Mouse (Mus musculus) forebrain, postnatal 0 days (tissue): ENCODE data around the gene Defa33. TPM values are rescaled to one million over a fixed set of nuclear protein-coding genes. Genes with fewer than 3 reads are reported as not detected.
"Not testable (repeated sequence)": the region's sequence is repeated elsewhere in the genome, so short reads cannot be mapped to it uniquely, and the experiment has no call there.

ENCODE experiments used
- ATAC-seq: fragments of 200-750 bp; cut with Nextera tagmentation; 2 replicates; pipeline ENCODE4 v1.8.0; 2017; ENCODE audit warnings: mild to moderate bottlenecking, moderate library complexity
- DNase-seq: peaks from one replicate; pipeline ENCODE4 v3.0.0-alpha.2; 2015
- H3K27ac ChIP-seq: fragments of 300-500 bp; sonication (generic); 2 replicates; pipeline ENCODE4 v1.5.1; 2014; ENCODE audit warnings: low read depth, mild to moderate bottlenecking, antibody characterized with exemption, low read length, moderate library complexity, mixed read lengths
- H3K27me3 ChIP-seq: fragments of 300-500 bp; sonication (generic); 2 replicates; pipeline ENCODE4 v1.6.1; 2014; ENCODE audit warnings: mild to moderate bottlenecking, low read length, mixed read lengths; ENCODE audit not compliant: insufficient read depth
- H3K36me3 ChIP-seq: fragments of 300-500 bp; sonication (generic); 2 replicates; pipeline ENCODE4 v1.6.1; 2014; ENCODE audit warnings: mild to moderate bottlenecking, moderate library complexity; ENCODE audit not compliant: insufficient read depth
- H3K4me1 ChIP-seq: fragments of 300-500 bp; sonication (generic); 2 replicates; pipeline ENCODE4 v1.6.1; 2014; ENCODE audit warnings: antibody characterized with exemption; ENCODE audit not compliant: insufficient read depth
- H3K4me2 ChIP-seq: fragments of 300-500 bp; sonication (generic); 2 replicates; pipeline ENCODE4 v1.6.1; 2014; ENCODE audit warnings: low read depth, mild to moderate bottlenecking, moderate library complexity
- H3K4me3 ChIP-seq: fragments of 300-500 bp; sonication (generic); 2 replicates; pipeline ENCODE4 v1.5.1; 2014; ENCODE audit warnings: low read depth, low read length, mixed read lengths
- H3K9ac ChIP-seq: fragments of 300-500 bp; sonication (generic); 2 replicates; pipeline ENCODE4 v1.6.1; 2014; ENCODE audit warnings: mild to moderate bottlenecking
- H3K9me3 ChIP-seq: fragments of 300-500 bp; sonication (generic); 2 replicates; pipeline ENCODE4 v1.6.1; 2016; ENCODE audit warnings: low read length
- WGBS: fragments of 180-500 bp; shearing (Covaris S2); extraction: QIAGEN DNeasy Blood & Tissue Kit; methylation state at CpG from one replicate; pipeline ENCODE4 v1.1.7; 2014; 5-methylcytosine and 5-hydroxymethylcytosine counted together
- polyA plus RNA-seq: library from polyadenylated mRNA; unstranded; fragments of >200 nt; fragmentation: Nextera tagmentation; extraction: Ambion mirVana; gene quantifications from 2 replicates; pipeline ENCODE4 v1.2.1, GENCODE M21; 2015
- total RNA-seq: library from RNA; depleted of rRNA; stranded (reverse); fragments of >200 nt; gene quantifications from 2 replicates; pipeline ENCODE4 v1.2.3, GENCODE M21; 2014; rRNA removed

The Defa33 gene
- not detected in 2 replicates for total RNA-seq
- not detected in 2 replicates for polyA plus RNA-seq

DNA sequence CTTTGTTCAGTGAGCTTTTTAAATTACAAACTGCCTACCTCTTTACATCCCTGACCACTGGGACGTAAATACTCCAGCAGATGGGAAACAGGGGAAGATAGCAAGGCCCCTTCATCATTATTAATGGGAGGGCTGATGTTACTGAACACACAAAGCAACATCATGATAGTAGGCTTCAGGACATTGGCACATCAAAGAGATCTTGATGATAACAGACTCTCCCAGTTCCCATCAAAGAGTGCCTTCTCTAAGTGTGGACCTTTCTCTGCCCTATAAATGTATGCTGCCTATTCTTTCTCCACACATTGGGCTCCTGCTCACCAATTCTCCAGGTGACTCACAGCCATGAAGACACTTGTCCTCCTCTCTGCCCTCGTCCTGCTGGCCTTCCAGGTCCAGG lies at the start of gene Defa33:
TSS of gene Defa33 (plus strand) at position 301 of the 400 bp plus-strand sequence.
- not testable (repeated sequence) for H3K4me1 ChIP-seq, H3K27ac ChIP-seq, H3K4me2 ChIP-seq, H3K4me3 ChIP-seq, DNase-seq, H3K9ac ChIP-seq, H3K36me3 ChIP-seq, ATAC-seq, H3K27me3 ChIP-seq, H3K9me3 ChIP-seq
- WGBS: no CpG with 5 or more reads among the region's 2 CpGs

DNA sequence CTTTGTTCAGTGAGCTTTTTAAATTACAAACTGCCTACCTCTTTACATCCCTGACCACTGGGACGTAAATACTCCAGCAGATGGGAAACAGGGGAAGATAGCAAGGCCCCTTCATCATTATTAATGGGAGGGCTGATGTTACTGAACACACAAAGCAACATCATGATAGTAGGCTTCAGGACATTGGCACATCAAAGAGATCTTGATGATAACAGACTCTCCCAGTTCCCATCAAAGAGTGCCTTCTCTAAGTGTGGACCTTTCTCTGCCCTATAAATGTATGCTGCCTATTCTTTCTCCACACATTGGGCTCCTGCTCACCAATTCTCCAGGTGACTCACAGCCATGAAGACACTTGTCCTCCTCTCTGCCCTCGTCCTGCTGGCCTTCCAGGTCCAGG lies 13.4 kb upstream of the Defa33 start, which contains the start of gene Defa2:
TSS of gene Defa2 (plus strand) at position 301 of the 400 bp plus-strand sequence.
- H3K4me2 ChIP-seq, DNase-seq, H3K9ac ChIP-seq, H3K4me1 ChIP-seq, H3K4me3 ChIP-seq, H3K27ac ChIP-seq, H3K27me3 ChIP-seq, H3K9me3 ChIP-seq, H3K36me3 ChIP-seq, ATAC-seq: not testable (repeated sequence)
- WGBS: no CpG with 5 or more reads among the region's 2 CpGs

DNA sequence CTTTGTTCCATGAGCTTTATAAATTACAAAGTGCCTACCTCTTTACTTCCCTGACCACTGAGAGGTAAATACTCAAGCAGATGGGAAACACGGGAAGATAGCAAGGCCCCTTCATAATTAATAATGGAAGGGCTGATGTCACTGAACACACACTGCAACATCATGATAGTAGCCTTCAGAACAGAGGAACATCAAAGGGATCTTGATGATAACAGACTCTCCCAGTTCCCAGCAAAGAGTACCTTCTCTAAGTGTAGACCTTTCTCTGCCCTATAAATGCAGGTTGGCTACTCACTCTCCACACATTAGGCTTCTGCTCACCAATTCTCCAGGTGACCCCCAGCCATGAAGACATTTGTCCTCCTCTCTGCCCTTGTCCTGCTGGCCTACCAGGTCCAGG lies 35.5 kb downstream of the Defa33 start, which contains the start of gene Defa36:
TSS of gene Defa36 (plus strand) at position 301 of the 400 bp plus-strand sequence.
- H3K4me1 ChIP-seq, ATAC-seq: not testable (repeated sequence)
- WGBS: no CpG with 5 or more reads among the region's 1 CpGs

More for the DNA sequence above, 35.5 kb downstream of the Defa33 start, which contains the start of gene Defa36:
- H3K4me3 ChIP-seq, H3K27me3 ChIP-seq, DNase-seq, H3K9ac ChIP-seq, H3K36me3 ChIP-seq, H3K4me2 ChIP-seq, H3K27ac ChIP-seq, H3K9me3 ChIP-seq: not testable (repeated sequence)

Other genes with a start within 250 kb of the Defa33 start
- not detected in 2 replicates for gene Defa22, start 229.5 kb upstream of the Defa33 start, total RNA-seq
- gene Defa22, start 229.5 kb upstream of the Defa33 start, polyA plus RNA-seq: not detected in 2 replicates
- gene Defa31, start 200.2 kb upstream of the Defa33 start, total RNA-seq: not detected in 2 replicates
- not detected in 2 replicates for gene Defa31, start 200.2 kb upstream of the Defa33 start, polyA plus RNA-seq
- gene Gm15293, start 190.2 kb upstream of the Defa33 start, total RNA-seq: not detected in 2 replicates
- gene Gm15293, start 190.2 kb upstream of the Defa33 start, polyA plus RNA-seq: not detected in 2 replicates
- gene Gm15292, start 142.1 kb upstream of the Defa33 start, total RNA-seq: not detected in 2 replicates
- not detected in 2 replicates for gene Gm15292, start 142.1 kb upstream of the Defa33 start, polyA plus RNA-seq
- not detected in 2 replicates for gene Defa27, start 76.3 kb upstream of the Defa33 start, total RNA-seq
- gene Defa27, start 76.3 kb upstream of the Defa33 start, polyA plus RNA-seq: not detected in 2 replicates
- not detected in 2 replicates for gene Defa29, start 64.8 kb upstream of the Defa33 start, total RNA-seq
- gene Defa29, start 64.8 kb upstream of the Defa33 start, polyA plus RNA-seq: not detected in 2 replicates
- not detected in 2 replicates for gene Defa2, start 13.3 kb upstream of the Defa33 start, total RNA-seq
- not detected in 2 replicates for gene Defa2, start 13.3 kb upstream of the Defa33 start, polyA plus RNA-seq
- gene Defa36, start 35.6 kb downstream of the Defa33 start, total RNA-seq: not detected in 2 replicates
- not detected in 2 replicates for gene Defa36, start 35.6 kb downstream of the Defa33 start, polyA plus RNA-seq
- gene Gm7849, start 64.7 kb downstream of the Defa33 start, total RNA-seq: not detected in 2 replicates
- gene Gm7849, start 64.7 kb downstream of the Defa33 start, polyA plus RNA-seq: not detected in 2 replicates
- gene Defa20, start 117.4 kb downstream of the Defa33 start, total RNA-seq: not detected in 2 replicates
- not detected in 2 replicates for gene Defa20, start 117.4 kb downstream of the Defa33 start, polyA plus RNA-seq
- not detected in 2 replicates for gene Defa32, start 137.2 kb downstream of the Defa33 start, total RNA-seq
- gene Defa32, start 137.2 kb downstream of the Defa33 start, polyA plus RNA-seq: not detected in 2 replicates
- gene Defa37, start 173.6 kb downstream of the Defa33 start, total RNA-seq: not detected in 2 replicates
- not detected in 2 replicates for gene Defa37, start 173.6 kb downstream of the Defa33 start, polyA plus RNA-seq
- not detected in 2 replicates for gene Defa28, start 191.2 kb downstream of the Defa33 start, total RNA-seq
- gene Defa28, start 191.2 kb downstream of the Defa33 start, polyA plus RNA-seq: not detected in 2 replicates
- not detected in 2 replicates for gene Gm7861, start 202.7 kb downstream of the Defa33 start, total RNA-seq
- gene Gm7861, start 202.7 kb downstream of the Defa33 start, polyA plus RNA-seq: not detected in 2 replicates
- gene Defa26, start 226.4 kb downstream of the Defa33 start, total RNA-seq: not detected in 2 replicates
- gene Defa26, start 226.4 kb downstream of the Defa33 start, polyA plus RNA-seq: not detected in 2 replicates